Mouse (Mus musculus) testis, postnatal 14 days (tissue): Measurements from ENCODE around the gene Epha2.

Experiments used
- DNase-seq: peaks from one replicate; pipeline ENCODE4 v3.0.0; 2021; ENCODE audit warnings: low spot score

The Epha2 gene

DNA sequence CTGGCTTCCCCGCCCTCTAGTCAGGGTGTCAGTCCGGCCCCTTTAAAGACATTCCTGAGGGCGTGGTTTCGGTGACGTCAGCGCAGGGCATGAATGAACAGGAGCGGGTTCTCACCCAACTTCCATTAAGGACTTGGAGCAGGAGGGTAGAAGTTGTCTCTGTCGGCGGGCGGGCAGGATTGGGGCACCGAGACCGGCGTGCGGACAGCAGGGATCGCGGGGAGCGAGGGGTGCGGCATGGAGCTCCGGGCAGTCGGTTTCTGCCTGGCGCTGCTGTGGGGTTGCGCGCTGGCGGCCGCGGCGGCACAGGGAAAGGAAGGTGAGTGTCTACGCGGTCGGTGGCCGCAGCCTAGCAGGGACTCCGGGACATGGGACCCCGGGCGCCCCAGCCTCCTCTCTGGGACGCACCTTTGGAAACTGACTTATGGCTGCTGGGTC is at the start of gene Epha2:
Gene Epha2, plus strand, starts transcription at position 125 of the 438 bp plus-strand sequence.
- peak; percentile 66 for DNase-seq

DNA sequence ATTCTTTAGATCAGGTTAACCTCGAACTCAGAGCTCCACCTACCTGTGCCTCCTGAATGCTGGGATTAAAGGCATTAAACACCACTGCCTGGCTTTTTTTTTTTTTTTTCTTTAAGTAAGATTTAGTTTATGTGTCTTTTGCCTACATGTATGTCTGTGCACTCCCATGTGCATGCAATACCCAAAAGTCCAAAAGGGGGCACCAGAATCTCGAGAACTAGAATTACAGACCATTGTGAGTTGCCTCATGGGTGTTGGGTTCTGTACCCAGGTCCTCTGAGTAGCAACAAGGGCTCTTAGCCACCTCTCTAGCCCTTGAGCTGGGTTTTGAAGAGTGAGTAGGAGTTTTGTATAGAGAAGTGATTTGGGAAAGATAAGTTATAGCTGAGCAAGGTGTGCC is 48.4 kb upstream of the Epha2 start:
- DNase-seq = no peak

DNA sequence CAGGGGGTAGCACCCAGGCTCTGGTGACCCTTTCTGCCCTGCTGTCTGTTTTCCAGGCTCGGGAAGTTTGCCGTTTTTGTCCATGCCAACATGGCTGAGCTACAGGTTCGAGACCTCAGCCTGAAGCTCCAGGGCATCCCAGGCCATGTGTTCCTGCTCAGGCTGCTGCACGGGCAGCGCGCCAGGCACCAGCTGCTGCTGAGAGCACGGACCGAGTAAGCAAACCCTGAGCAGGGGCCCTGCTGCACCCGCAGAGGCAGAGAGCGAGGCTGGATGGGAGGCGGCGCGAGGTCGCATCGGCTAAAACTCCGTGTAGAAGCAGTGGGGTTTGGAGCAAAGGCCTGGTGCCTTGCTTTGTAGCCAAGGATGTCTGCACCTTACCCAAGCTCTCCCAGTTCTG is 46.8 kb upstream of the Epha2 start:
- peak; percentile 70 for DNase-seq

DNA sequence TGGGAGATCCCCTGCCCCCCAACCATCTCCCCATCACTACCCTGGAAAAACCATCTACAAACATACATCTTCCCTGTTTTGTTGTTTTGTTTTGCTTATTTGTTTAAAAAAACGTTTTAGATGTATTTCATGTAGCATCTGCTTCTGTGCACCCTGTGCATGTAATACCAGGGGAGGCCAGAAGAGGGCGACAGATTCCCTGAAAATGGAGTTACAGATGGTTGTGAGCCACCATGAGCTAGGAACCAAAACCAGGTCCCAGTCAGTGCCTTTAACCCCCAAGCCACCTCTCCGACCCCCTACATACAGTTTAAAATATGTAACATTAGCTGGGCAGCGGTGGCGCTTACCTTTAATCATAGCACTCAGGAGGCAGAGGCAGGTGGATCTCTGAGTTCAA is 43.6 kb upstream of the Epha2 start:
- DNase-seq = peak; percentile 53

DNA sequence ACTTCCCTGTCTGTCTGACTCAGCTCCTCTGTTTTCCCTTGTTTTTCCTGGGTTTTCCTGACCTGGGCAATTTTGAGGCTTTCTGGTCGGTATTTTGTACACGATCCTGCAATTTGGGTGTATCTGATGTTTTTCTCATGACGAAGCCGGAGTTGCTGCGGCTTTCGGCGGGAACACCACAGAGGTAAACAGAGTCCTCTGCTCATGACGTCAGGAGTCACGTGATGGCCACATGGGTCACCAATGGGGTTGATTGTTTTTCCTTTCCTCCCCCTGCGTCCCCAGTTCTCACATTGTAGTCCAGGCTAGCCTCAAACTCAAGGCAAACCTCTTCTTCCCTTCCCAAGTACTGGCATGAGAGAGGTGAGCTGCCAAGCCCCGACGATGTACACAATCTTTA is 41.6 kb upstream of the Epha2 start:
- DNase-seq = no peak

- no peak for DNase-seq
These were observed 40.9 kb upstream of the Epha2 start for GRCm38 (mm10) chr4:141260007-141260723.

GRCm38 (mm10) chr4:141262906-141263637 is 38.0 kb upstream of the Epha2 start:
- DNase-seq = no peak

GRCm38 (mm10) chr4:141265979-141266637 is 34.9 kb upstream of the Epha2 start:
- no peak for DNase-seq

GRCm38 (mm10) chr4:141267250-141267649 is 33.8 kb upstream of the Epha2 start:
- DNase-seq = no peak

GRCm38 (mm10) chr4:141267837-141268236 is 33.2 kb upstream of the Epha2 start:
- DNase-seq = no peak

DNA sequence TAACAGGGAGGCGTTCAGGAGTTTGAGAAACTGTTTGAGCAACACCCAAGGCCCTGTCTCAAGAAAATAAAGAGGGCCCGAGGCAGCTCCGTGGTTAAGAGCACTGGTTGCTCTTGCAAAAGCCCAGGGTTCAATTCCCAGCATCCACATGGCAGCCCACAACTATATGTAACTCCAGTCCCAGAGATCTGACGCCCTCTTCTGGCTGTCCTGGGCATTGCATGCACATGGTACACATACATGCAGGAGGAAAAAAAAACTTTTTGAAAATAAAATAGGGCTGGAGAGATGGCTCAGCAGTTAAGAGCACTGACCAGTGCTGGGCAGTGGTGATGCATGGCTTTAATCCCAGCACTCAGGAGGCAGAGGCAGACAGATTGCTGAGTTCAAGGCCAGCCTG is 32.7 kb upstream of the Epha2 start:
- DNase-seq = peak; percentile 71

DNA sequence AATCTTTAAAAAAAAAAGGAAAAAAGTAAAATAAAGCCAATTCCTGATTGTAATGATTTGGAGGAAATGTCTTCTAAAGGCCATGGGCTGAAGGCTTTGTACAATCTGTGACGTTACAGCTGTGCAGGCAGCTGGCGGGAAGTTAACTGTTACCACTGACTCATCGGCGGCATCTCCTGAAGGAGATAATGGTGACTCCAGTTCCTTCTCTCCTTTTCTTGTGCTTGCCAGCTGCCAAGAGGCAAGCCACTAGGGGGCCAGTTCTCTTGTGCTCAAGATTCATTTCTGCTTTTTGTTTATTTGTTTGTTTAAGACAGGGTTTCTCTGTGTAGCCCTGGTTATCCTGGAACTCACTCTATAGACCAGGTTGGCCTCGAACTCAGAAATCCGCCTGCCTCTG is 32.0 kb upstream of the Epha2 start:
- no peak for DNase-seq

DNA sequence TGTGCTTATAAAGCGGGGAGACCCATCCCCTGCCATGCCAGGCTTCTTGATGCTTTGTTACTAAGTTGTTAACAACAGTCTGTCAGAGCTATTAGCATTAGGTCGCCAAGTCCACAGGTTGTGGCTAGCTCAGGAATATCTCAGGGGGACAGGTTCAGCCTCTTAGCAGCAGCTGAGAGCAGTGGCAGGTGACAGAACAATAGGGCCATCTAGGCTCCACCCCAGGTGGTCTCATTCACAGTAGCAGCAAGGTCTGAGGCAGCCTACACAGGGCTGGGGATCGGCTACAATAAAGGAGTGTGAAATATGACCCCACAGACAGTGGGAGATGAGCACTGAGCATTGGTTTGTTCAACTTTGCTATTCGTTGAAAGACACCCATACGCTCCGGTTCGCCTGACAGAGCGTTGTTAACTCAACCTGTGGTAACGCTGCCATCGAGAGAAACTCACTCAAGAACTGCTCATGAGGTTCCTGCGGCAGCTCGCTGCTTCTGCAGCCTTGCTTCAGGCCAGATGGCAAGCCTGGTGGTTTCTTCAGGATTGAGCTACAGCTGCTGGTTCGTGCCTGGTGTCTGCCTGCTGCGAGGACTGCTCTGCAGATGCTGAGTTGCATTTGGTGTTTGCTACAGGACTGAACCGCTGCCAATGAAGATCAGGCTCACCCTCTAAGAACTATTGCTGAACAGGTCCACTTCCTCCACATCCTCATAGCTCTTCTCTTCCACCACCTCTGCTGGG is 30.7 kb upstream of the Epha2 start:
- no peak for DNase-seq

DNA sequence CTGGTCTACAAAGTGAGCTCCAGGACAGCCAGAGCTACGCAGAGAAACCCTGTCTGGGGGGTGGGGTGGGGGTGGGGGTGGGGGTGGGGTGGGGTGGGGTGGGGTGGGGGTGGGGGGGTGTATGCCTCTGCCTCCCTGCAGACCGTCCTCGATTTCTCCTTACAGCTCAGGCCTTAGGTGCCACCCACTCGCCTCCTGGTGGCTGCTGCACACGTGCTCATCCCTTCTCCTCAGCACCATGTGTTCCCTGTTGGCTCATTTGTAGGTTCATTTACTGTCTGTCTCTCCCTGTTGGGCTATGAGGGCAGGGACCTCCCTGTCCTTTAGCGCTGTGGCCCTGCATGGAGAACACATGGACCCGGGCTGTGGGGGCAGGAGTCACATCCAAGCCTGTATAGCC is 29.8 kb upstream of the Epha2 start:
- DNase-seq = no peak

GRCm38 (mm10) chr4:141271721-141272120 is 29.3 kb upstream of the Epha2 start:
- no peak for DNase-seq

DNA sequence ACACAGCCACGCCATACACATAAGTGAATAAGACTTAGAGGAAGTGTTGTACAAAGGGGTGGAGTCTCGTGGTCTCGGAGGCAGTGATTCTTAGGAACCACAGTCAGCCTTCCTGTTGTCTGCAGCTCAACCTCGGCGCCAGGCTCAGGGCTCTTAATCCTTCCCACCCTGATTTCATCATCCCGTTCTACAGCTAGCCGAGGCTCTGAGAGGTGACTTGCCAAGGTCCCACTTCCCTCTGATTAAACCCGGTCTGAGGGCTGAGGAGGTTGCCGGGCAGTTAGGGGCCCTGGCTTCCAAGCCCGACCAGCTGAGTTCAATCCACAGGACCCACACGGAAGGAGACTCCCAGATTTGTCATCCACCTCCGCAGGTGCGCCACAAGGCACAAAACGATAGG is 28.2 kb upstream of the Epha2 start:
- no peak for DNase-seq

DNA sequence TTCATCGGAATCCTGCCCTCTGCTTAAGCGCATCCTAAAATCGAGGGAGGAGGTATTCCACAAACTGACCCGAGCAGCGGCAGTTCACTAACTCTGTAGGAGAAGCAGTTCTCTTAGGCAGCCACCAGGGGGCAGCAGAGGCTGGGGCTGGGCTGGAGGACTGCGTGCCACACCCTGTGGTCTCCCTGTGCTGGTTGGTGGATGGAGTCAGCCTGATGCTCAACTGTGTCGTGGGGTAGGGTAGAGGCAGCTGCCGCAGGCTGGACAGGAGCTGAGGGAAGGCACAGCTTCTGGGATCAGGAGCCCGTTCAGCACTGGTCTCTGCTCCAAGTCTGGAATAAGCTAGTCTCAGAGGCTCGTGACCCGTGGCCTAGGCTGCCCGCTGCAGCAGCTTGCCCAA is 27.7 kb upstream of the Epha2 start:
- DNase-seq = peak; percentile 78

DNA sequence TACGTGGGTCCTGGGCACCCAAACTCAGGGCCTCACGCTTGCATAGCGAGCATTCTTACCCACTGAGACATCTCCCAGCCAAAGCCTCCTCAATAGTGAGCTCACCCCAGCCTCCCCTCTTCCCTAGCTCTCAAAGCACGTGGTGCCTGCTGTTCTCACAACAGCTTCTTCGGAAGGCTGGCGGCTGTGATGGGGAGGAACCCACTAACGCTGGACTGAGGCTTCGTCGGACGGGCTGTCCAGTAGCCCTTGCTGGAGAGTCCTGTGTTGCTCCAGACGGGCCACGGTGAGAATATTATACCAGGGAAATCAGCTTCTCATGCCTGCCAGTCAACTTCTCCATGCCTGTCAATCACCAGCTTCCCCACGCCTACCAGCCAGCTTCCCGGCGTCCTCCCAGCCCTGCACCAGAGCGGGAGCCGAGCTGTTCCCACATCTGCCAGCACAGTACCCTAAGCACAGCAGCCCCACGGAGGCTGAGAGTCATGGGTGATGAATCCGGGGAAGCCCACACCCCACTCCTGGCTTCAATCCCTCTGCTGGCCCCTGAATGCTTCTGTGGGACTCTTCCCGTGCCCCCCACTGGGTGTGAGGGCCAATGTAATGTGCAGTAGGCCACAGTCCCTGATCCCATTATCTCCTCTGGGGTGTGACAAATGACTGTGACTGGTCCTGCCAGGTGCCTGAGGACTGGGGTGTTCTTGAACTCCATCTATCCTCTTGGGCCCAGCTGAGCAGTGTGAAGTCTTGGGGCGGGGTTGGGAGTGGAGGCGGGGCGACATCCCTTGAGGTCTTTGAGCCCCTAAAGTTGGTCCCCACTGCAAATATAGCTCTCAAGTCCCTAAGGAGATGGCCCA is 26.3 kb upstream of the Epha2 start:
- no peak for DNase-seq

DNA sequence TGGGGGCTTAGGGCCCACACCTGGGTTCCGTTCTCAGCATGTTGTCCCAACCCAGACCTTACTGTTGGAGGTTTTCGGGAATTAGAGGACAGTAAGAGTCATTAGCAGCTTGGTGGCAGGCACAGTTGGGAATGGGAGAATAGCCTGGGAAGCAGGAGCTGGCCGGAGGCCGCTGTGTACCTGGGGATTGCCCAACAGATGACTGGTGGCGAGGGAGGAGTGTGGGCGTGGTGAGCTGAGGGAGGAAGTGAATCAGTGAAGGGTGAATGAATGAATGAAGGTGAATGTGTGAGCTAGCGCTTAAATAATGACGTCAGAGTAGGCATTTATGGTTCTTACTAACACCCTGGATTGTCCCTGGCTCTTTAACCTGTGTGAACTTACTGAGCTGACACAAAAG is 23.9 kb upstream of the Epha2 start:
- no peak for DNase-seq

- DNase-seq = peak; percentile 71
These were observed 22.9 kb upstream of the Epha2 start for GRCm38 (mm10) chr4:141278154-141278553.

GRCm38 (mm10) chr4:141279327-141279726 is 21.7 kb upstream of the Epha2 start:
- no peak for DNase-seq
